Mouse (Mus musculus) embryonic facial prominence, embryonic 12.5 days (tissue): Measurements from ENCODE around the gene Ftl1-ps1. TPM values are rescaled to one million over a fixed set of nuclear protein-coding genes. Genes with fewer than 3 reads are reported as not detected.

Experiments
- ATAC-seq: fragments of 200-750 bp; cut with Nextera tagmentation; 2 replicates; pipeline ENCODE4 v1.8.0; 2017; ENCODE audit not compliant: insufficient number of reproducible peaks, insufficient read depth, low FRiP score, low TSS enrichment
- H3K27ac ChIP-seq: fragments of 300-500 bp; sonication (generic); 2 replicates; pipeline ENCODE4 v1.5.1; 2016; ENCODE audit warnings: mild to moderate bottlenecking
- H3K27me3 ChIP-seq: fragments of 300-500 bp; sonication (generic); 2 replicates; pipeline ENCODE4 v1.6.1; 2016; ENCODE audit warnings: mild to moderate bottlenecking, moderate library complexity
- H3K36me3 ChIP-seq: fragments of 300-500 bp; sonication (generic); 2 replicates; pipeline ENCODE4 v1.6.1; 2016; ENCODE audit warnings: mild to moderate bottlenecking
- H3K4me1 ChIP-seq: fragments of 300-500 bp; sonication (generic); 2 replicates; pipeline ENCODE4 v1.6.1; 2016
- H3K4me2 ChIP-seq: fragments of 300-500 bp; sonication (generic); replicated peaks from 2 replicates; pipeline ENCODE4 v1.6.1; 2016; ENCODE audit warnings: mild to moderate bottlenecking, moderate library complexity
- H3K4me3 ChIP-seq: fragments of 300-500 bp; sonication (generic); 2 replicates; pipeline ENCODE4 v1.5.1; 2016; ENCODE audit warnings: mild to moderate bottlenecking
- H3K9ac ChIP-seq: fragments of 300-500 bp; sonication (generic); 2 replicates; pipeline ENCODE4 v1.6.1; 2016; ENCODE audit warnings: mild to moderate bottlenecking, moderate library complexity
- H3K9me3 ChIP-seq: fragments of 300-500 bp; sonication (generic); 2 replicates; pipeline ENCODE4 v1.6.1; 2016; ENCODE audit warnings: mild to moderate bottlenecking, moderate library complexity
- WGBS: fragments of 180-500 bp; shearing (Covaris S2); methylation state at CpG from one replicate; pipeline ENCODE4 v1.1.7; 2016; 5-methylcytosine and 5-hydroxymethylcytosine counted together
- microRNA counts: library from miRNA; unstranded; fragments of <30 nt; microRNA quantifications from one replicate; lab custom pipeline; 2017
- microRNA-seq: library from miRNA; unstranded; fragments of <30 nt; microRNA quantifications from one replicate; pipeline ENCODE4, GENCODE M21; 2017
- polyA plus RNA-seq: library from polyadenylated mRNA; unstranded; fragments of >200 nt; fragmentation: Nextera tagmentation; extraction: Ambion mirVana; gene quantifications from 2 replicates; pipeline ENCODE4 v1.2.1, GENCODE M21; 2016

Gene Ftl1-ps1
- polyA plus RNA-seq, 1 experiment from 2014 or later, result 88.1 TPM

DNA sequence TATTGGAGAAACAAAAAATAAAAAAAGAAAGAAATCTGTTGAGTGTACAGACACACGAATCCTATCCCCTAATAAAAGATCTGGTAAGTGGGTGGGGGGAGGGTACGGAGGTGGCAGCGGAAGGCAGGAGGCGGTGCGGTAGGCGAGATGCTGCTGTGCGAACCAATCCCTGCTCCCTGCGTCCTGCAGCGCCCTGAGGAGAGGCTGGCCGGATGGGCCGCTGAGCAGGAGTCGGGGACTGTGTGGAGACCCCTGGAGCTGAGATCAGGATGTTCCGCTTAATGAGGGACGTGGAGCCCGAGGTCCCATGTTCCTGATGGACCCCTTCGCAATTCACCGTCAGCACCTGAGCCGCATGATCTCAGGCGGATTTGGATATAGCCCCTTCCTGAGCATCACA is 40.4 kb downstream of the Ftl1-ps1 start:
- Histone ChIP-seq H3K9me3 (peaks cover 39% of the 10 kb centered on the region), H3K9ac (no peak overlapping the region), H3K4me2 (no peak overlapping the region), H3K27ac (no peak overlapping the region), H3K4me3 (no peak overlapping the region), H3K4me1 (no peaks in the 10 kb centered on the region), H3K36me3 (peaks cover 24% of the 10 kb centered on the region), H3K27me3 (no peaks in the 10 kb centered on the region)
- ATAC-seq, result no peak
- 30% methylated on average over 19 of the region's 19 CpGs for WGBS

MicroRNAs encoded within 50 kb of the gene (microRNA counts, 519-probe panel; counts per million panel counts)
- microRNA mmu-miR-692 (lab: Ali Mortazavi, UCI), result 460 counts per million, percentile 65 among the panel's probes with 10 or more counts

Small RNA genes lying within 50 kb of the gene (microRNA-seq; reads per million reads assigned to microRNA genes)
- not detected for gene Mir692-3

Other genes starting within 250 kb of the Ftl1-ps1 start
- gene Exoc3, start 191.0 kb upstream of the Ftl1-ps1 start, polyA plus RNA-seq, result 78.3 and 79.8 TPM in 2 replicates
- 1.2 and 1.7 TPM in 2 replicates for gene Ahrr, start 107.4 kb upstream of the Ftl1-ps1 start, polyA plus RNA-seq
- 131 and 133 TPM in 2 replicates for gene Pdcd6, start 82.1 kb upstream of the Ftl1-ps1 start, polyA plus RNA-seq
- 230 and 238 TPM in 2 replicates for gene Sdha, start 49.4 kb upstream of the Ftl1-ps1 start, polyA plus RNA-seq
- 66.1 and 67.9 TPM in 2 replicates for gene Ccdc127, start 49.4 kb upstream of the Ftl1-ps1 start, polyA plus RNA-seq
- gene Lrrc14b, start 35.7 kb upstream of the Ftl1-ps1 start, polyA plus RNA-seq, result not detected in 2 replicates
- 7.8 and 8.4 TPM in 2 replicates for gene Zfp72, start 8.9 kb upstream of the Ftl1-ps1 start, polyA plus RNA-seq
- 22.4 and 22.9 TPM in 2 replicates for gene Zfp825, start 94.3 kb downstream of the Ftl1-ps1 start, polyA plus RNA-seq
- 3.0 and 6.6 TPM in 2 replicates for gene Erap1, start 239.9 kb downstream of the Ftl1-ps1 start, polyA plus RNA-seq